Mouse (Mus musculus): ENCODE data around the gene Mapt. TPM values are rescaled to one million over a fixed set of nuclear protein-coding genes. Genes with fewer than 3 reads are reported as not detected.

The Mapt gene
- polyA plus RNA-seq, 2 experiments, result 0.17 to 0.43 TPM

DNA sequence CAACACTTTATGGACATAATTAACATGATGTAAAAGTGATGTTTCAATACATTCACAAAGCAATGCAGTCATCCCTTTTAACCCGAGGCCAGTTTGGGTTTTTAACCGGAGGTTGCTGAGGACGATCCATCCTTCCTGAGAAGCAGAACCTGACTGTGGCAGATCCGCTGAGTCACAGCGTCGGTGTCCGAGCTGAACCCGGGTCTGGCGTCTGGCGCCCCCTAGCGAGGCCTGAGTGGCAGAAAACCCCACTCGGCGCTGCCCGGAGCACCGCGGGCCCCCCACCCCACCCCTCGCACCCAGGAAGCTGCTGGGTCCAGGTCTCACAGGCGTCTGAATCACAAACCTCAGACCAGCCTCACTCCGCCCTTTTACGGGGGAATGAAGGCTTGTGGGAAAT, 47.0 kb downstream of the Mapt start:
- 3% methylated on average over 20 of the region's 20 CpGs for WGBS (ENCODE audit: insufficient replicate concordance)
- TF ChIP-seq CTCF (IDR thresholded peaks at IDR 0.05; ENCODE audit: low read depth) (peak; percentile 84), EP300 (IDR thresholded peaks at IDR 0.05; ENCODE audit: low read depth) (no peak)
- ATAC-seq (ENCODE audit: insufficient read depth), result no peak
- no peak overlapping the region for H3K9ac ChIP-seq (replicated peaks)
- H3K27me3 ChIP-seq (ENCODE audit: control insufficient read depth, insufficient read depth, low read length), result no peaks in the 10 kb centered on the region
- H3K9me3 ChIP-seq (ENCODE audit: control insufficient read depth, low read length), result no peaks in the 10 kb centered on the region
- DNase-seq (ENCODE audit: low read depth in 3 of 3, low spot score in 3 of 3), result peak in 1 of 3 experiments; percentile 39
- no peak overlapping the region for H3K27ac ChIP-seq
- peak overlapping the region; percentile 32; the same call in 1 of the 2 replicates for H3K4me2 ChIP-seq (ENCODE audit: low read depth)
- H3K4me1 ChIP-seq (replicated peaks; ENCODE audit: control insufficient read depth in 2 of 2, insufficient read depth in 2 of 2, low read length in 1 of 2), result 0 out of 4 replicates have a peak, but pooled peaks cover 0 to 2% of the 10 kb centered on the region in 2 experiments
- no peaks in the 10 kb centered on the region for H3K36me3 ChIP-seq (replicated peaks; ENCODE audit: control insufficient read depth, insufficient read depth, low read depth)
- H3K4me3 ChIP-seq (ENCODE audit: insufficient read depth in 1 of 2, low read depth in 2 of 2, low read length in 2 of 2), result no peak overlapping the region

- ATAC-seq (ENCODE audit: insufficient read depth), result no peak
- H3K9ac ChIP-seq (replicated peaks), result no peak overlapping the region
- no peak for DNase-seq (ENCODE audit: low read depth in 3 of 3, low spot score in 3 of 3)
- H3K9me3 ChIP-seq (ENCODE audit: control insufficient read depth, low read length), result no peaks in the 10 kb centered on the region
- H3K36me3 ChIP-seq (replicated peaks; ENCODE audit: control insufficient read depth, insufficient read depth, low read depth), result no peaks in the 10 kb centered on the region
- TF ChIP-seq CTCF (IDR thresholded peaks at IDR 0.05; ENCODE audit: low read depth) (no peak), EP300 (IDR thresholded peaks at IDR 0.05; ENCODE audit: low read depth) (no peak)
- 0 out of 4 replicates have a peak, but pooled peaks cover 0 to 2% of the 10 kb centered on the region in 2 experiments for H3K4me1 ChIP-seq (replicated peaks; ENCODE audit: control insufficient read depth in 2 of 2, insufficient read depth in 2 of 2, low read length in 1 of 2)
- no peak overlapping the region for H3K4me3 ChIP-seq (ENCODE audit: insufficient read depth in 1 of 2, low read depth in 2 of 2, low read length in 2 of 2)
- no peak overlapping the region for H3K27ac ChIP-seq
- no peaks in the 10 kb centered on the region for H3K27me3 ChIP-seq (ENCODE audit: control insufficient read depth, insufficient read depth, low read length)
- WGBS (ENCODE audit: insufficient replicate concordance), result 63% methylated on average over 4 of the region's 4 CpGs
- no peak overlapping the region for H3K4me2 ChIP-seq (ENCODE audit: low read depth)
Observed at GRCm38 (mm10) chr11:104279049-104279448, 47.9 kb downstream of the Mapt start.

- H3K4me2 ChIP-seq (ENCODE audit: low read depth), result no peak overlapping the region
- no peak overlapping the region for H3K9ac ChIP-seq (replicated peaks)
- WGBS (ENCODE audit: insufficient replicate concordance), result 26% methylated on average over 3 of the region's 3 CpGs
- TF ChIP-seq EP300 (IDR thresholded peaks at IDR 0.05; ENCODE audit: low read depth) (no peak), CTCF (IDR thresholded peaks at IDR 0.05; ENCODE audit: low read depth) (no peak)
- H3K4me1 ChIP-seq (replicated peaks; ENCODE audit: control insufficient read depth in 2 of 2, insufficient read depth in 2 of 2, low read length in 1 of 2), result 0 out of 4 replicates have a peak, but pooled peaks cover 0 to 2% of the 10 kb centered on the region in 2 experiments
- no peak overlapping the region for H3K27ac ChIP-seq
- no peaks in the 10 kb centered on the region for H3K27me3 ChIP-seq (ENCODE audit: control insufficient read depth, insufficient read depth, low read length)
- no peaks in the 10 kb centered on the region for H3K36me3 ChIP-seq (replicated peaks; ENCODE audit: control insufficient read depth, insufficient read depth, low read depth)
- H3K9me3 ChIP-seq (ENCODE audit: control insufficient read depth, low read length), result no peaks in the 10 kb centered on the region
- ATAC-seq (ENCODE audit: insufficient read depth) (no peak), DNase-seq (ENCODE audit: low read depth in 3 of 3, low spot score in 3 of 3) (no peak)
- no peak overlapping the region for H3K4me3 ChIP-seq (ENCODE audit: insufficient read depth in 1 of 2, low read depth in 2 of 2, low read length in 2 of 2)
Observed at GRCm38 (mm10) chr11:104279538-104279937, 48.3 kb downstream of the Mapt start.

DNA sequence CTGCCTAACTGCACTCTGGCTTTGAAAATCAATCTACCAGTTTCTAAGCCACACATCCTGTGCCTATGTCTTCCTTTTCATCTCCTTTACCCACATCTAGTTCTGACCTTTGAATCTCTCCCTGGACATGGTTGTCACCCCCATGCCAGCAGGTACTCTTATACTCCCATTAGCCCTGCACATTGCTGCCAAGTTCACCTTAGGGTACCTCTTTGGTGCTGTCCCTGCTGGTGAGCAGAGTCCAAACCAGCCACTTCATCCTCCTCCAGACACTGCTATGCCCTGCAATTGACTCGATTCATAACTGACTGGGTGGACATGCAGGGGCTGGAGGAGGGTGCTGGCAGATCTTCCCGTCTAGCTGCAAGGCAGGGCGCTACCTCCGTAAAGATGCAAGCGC, 50.3 kb downstream of the Mapt start:
- ATAC-seq (ENCODE audit: insufficient read depth), result no peak
- no peak for TF ChIP-seq EP300 (IDR thresholded peaks at IDR 0.05; ENCODE audit: low read depth)
- no peak for TF ChIP-seq CTCF (IDR thresholded peaks at IDR 0.05; ENCODE audit: low read depth)
- Histone ChIP-seq H3K27me3 (ENCODE audit: control insufficient read depth, insufficient read depth, low read length) (no peaks in the 10 kb centered on the region), H3K36me3 (replicated peaks; ENCODE audit: control insufficient read depth, insufficient read depth, low read depth) (no peaks in the 10 kb centered on the region), H3K9ac (replicated peaks) (no peak overlapping the region), H3K9me3 (ENCODE audit: control insufficient read depth, low read length) (no peaks in the 10 kb centered on the region), H3K4me1 (replicated peaks; ENCODE audit: control insufficient read depth in 2 of 2, insufficient read depth in 2 of 2, low read length in 1 of 2) (0 out of 4 replicates have a peak, but pooled peaks cover 0 to 2% of the 10 kb centered on the region in 2 experiments), H3K4me3 (ENCODE audit: insufficient read depth in 1 of 2, low read depth in 2 of 2, low read length in 2 of 2) (no peak overlapping the region), H3K4me2 (ENCODE audit: low read depth) (no peak overlapping the region), H3K27ac (no peak overlapping the region)
- WGBS (ENCODE audit: insufficient replicate concordance), result 63% methylated on average over 5 of the region's 5 CpGs
- DNase-seq (ENCODE audit: low read depth in 3 of 3, low spot score in 3 of 3), result no peak

DNA sequence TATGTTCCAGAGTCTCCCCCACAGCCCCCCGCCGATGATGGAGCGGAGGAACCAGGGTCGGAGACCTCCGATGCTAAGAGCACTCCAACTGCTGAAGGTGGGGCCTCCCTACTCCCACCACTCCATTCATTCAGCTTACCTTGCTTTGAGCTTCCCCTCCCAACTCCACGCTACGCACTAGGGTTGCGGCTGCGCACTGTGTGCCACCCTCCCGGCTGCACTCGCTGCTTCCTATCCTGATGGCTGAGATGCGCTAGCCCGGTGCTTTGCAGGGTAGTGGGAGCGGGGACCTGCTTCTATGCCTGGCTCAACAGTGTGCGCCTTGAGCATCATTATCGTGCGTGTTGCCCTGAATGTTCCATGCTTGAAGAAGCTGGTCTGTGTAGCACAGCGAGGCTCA, 55.9 kb downstream of the Mapt start:
- DNase-seq (ENCODE audit: low read depth in 3 of 3, low spot score in 3 of 3) (no peak), ATAC-seq (ENCODE audit: insufficient read depth) (no peak)
- H3K9me3 ChIP-seq (ENCODE audit: control insufficient read depth, low read length), result no peaks in the 10 kb centered on the region
- no peaks in the 10 kb centered on the region for H3K27me3 ChIP-seq (ENCODE audit: control insufficient read depth, insufficient read depth, low read length)
- H3K4me2 ChIP-seq (ENCODE audit: low read depth), result no peak overlapping the region
- H3K27ac ChIP-seq, result no peak overlapping the region
- no peak overlapping the region for H3K4me3 ChIP-seq (ENCODE audit: insufficient read depth in 1 of 2, low read depth in 2 of 2, low read length in 2 of 2)
- no peaks in the 10 kb centered on the region for H3K36me3 ChIP-seq (replicated peaks; ENCODE audit: control insufficient read depth, insufficient read depth, low read depth)
- peaks cover 2 to 6% of the 10 kb centered on the region in 2 experiments; a peak in 3 of 4 replicates for H3K4me1 ChIP-seq (replicated peaks; ENCODE audit: control insufficient read depth in 2 of 2, insufficient read depth in 2 of 2, low read length in 1 of 2)
- TF ChIP-seq EP300 (IDR thresholded peaks at IDR 0.05; ENCODE audit: low read depth) (no peak), CTCF (IDR thresholded peaks at IDR 0.05; ENCODE audit: low read depth) (no peak)
- 86% methylated on average over 18 of the region's 18 CpGs for WGBS (ENCODE audit: insufficient replicate concordance)
- H3K9ac ChIP-seq (replicated peaks), result no peak overlapping the region

Data from liver, embryonic 14.5 days (tissue).